Mouse (Mus musculus): ENCODE data around the gene Manba.
"Not testable (repeated sequence)": the region's sequence is repeated elsewhere in the genome, so short reads cannot be mapped to it uniquely, and the experiment has no call there.

Gene Manba

DNA sequence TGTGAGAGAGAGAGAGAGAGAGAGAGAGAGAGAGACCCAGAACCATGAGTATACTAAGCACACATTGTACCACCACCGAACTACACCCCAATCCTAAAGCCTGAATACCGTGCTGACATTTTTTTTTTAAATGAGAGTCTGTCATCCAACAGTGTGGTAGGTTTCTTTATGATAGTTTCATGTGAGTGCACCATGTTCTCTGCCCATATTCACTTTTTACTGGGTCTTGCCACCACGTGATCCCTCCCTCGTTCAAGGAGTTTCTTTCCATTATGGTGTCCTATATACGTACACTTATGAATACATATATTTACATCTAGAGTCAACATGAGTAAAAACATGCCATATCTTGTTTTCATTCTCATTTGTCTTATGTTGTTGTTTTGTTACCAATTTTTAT lies 940 bp downstream of the Manba start:
- DNase-seq (ENCODE audit: low read depth, low spot score), result no peak

DNA sequence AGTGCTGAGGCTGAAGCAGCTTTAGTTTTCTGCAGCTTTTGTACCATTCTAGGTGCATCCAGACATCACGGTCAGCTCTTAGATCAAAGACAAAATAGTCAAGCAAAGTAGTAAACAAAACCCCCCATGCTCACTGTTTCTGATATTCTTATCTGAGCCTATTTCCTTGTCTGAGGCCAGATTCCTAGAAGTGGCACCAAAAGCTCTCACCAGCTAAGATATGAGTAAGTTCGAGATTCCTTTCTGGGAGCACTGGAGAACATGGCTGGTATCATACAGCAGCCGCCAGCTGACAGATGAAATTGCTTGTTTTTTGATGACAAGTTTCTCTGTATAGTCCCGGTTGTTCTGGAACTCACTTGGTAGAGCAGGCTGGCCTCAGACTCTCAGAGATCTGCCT lies 2.4 kb downstream of the Manba start:
- no peak for DNase-seq (ENCODE audit: low read depth, low spot score)

DNA sequence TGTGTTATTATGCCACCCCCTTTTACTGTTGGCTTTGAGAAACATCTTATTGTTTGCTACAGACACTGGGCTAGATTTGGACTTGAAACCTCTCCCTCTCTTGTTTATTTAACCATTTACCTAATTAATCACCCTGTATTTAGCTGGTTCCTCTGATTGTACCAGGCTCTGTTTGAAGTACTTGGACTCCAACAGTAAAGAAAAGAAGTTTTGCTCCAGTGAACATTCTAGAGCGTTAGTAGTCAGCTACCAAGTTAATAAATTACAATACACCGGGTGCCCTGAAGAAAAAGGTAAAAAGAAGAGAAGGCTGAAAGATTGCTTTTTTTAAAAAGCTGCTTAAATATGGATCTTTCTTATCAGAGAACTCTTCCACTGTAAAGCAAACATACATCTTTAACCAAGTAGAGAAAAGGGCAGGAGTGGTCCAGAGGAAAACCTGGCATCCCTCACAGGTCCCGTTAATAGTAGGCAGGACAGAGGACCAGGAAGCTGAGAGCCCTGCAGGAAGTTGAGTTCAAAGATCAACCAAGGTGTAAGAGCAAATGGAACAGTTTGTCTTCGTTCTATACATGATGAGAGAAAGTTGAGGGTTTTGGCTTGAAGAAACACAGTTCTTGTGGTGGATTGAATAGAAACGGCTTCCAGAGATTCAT lies 4.6 kb downstream of the Manba start:
- no peak for DNase-seq (ENCODE audit: low read depth, low spot score)

DNA sequence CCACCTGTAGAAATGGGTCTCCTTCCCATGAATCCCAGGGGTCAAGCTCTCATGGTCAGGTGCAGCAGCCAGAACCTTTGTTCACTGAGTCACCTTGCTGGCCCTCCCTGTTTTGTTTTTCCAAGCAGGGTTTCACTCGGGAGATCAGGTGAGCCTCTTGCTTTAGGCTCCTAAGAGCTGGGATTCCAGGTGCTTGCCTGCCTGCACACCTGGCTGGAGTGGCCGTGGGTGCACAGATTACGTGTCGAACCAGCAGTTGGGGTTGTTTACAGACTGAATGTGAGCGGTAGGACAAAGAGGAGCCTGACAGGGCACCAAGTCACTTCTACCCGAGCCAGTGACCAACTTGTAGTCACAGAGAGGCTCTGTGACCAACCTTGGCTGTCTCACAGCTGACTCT lies 5.7 kb downstream of the Manba start:
- no peak for DNase-seq (ENCODE audit: low read depth, low spot score)

DNA sequence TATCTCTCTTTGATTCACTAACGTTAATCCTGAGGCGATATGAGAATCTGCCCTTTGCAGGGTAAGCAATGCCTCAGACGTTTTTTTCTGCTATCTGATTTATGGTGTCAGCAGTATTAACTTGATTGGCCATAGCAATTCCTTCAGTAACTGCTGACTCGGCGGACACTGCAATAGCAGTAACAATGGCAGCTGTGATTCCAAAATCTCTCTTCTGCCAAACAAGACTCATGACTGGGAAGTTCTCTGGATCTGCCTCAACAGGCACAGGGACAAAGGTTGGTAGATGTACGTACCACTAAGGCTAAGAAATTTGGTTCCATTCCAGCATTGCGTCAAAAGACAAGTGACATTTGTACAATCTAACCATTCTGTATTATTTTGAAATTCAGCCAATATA lies 7.9 kb downstream of the Manba start:
- not testable (repeated sequence) for DNase-seq (ENCODE audit: low read depth, low spot score)

DNA sequence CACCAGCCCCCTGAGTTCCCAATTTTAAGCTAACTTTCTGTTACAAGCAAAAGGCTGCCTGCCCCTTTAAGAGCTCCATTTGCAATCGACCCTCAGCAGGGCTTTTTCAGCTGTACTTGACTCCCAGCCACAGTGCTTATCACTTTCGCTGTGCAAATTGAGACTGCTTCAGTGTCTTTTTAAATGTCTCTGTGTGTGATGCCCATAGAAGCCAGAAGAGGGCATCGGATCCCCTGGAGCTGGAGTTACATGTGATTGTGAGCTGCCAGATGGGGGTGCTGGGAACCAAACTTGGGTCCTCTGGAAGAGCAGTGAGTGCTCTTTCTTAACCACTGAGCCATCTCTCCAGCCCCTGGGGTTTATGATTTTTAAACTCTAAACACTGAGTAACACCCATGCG lies 12.5 kb downstream of the Manba start:
- not testable (repeated sequence) for DNase-seq (ENCODE audit: low read depth, low spot score)

DNA sequence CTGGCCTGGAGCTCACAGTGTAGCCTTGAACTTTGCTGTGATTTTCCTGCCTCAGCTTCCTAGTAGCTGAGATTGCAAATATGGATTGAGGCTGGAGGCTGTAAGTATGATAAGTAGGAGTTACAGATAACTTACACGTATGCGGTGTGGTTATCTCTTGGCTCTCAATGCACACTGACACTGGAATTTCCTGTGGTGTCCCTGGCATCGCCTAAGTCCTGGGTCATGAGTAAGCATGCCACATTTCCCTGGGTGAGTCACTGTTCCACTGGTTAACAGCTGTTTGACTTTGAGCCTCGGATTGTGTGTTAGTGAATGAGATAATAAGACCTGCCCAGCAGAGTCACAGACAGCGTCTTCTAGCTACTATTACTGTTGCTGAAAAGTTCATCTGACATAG lies 13.5 kb downstream of the Manba start:
- no peak for DNase-seq (ENCODE audit: low read depth, low spot score)

DNA sequence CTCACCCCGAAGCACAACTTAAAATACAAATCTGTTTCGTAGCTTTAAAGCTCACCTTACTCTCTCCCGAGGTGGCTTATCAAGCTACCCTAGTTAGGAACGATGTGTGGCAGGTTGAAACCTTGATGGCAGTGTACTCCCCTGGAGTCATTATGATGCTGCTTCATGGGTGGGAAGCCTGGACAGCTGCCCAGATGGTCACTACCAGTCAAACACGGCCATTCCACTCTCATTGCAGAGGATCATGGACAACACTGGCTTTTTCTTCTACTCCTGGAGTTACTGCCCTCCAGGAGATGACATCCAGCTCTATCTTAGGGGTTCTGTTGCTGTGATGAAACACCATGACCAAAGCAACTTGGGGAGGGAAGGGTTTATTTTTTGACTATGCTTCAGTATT lies 17.7 kb downstream of the Manba start:
- DNase-seq (ENCODE audit: low read depth, low spot score), result no peak

DNA sequence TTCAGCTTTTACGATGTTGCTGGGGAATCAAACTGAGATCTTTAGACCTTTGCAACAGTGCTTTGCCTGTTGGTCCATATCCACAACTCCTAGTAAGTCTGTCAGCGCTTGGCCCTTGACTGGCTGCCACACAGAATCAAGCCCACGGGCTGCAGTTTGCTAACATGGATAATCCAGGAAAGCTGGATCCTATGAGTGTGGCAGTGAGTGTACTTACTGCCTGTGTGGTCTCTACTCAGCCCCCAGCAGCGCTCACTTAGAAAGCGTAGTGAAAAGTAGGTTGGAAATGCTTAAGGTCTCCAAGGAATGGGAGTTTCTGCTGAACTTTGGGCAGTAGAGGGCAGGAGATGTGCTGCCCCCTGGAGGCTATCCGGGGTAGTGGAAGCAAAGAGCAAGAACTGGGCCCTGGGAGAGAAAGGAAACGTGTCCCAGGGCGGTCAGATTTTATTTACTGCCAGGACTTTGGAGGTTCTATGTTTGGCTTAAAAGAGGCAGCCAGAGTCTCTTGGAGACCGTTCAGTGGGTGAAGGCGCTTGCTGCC lies 20.0 kb downstream of the Manba start:
- DNase-seq (ENCODE audit: low read depth, low spot score), result no peak

DNA sequence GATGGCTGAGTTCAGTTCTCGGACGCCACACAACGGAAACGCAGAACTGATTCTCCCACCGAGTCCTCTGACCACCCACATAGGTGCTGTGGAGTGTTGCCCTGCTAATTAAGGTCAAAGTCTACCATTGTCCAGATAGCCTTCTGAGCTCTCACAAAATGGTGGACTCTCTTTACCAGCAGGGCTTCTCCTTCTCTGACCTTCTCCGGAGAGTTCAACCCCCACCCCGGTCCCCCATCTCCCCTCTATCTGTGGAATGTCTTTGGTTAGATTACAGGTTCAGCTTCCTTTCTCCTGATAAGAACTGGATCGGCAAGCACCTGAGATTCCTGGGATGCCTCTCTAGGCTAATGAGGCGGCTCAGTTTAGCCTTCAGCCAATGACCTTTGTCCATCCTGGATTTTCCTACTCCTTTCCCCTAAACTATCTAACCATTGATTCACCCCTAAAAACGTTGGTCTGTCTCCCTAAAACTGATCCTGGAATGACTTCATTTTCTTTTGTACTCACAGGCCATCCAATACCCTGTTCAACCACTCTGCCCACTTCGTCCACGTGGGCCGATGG lies 20.6 kb downstream of the Manba start:
- DNase-seq (ENCODE audit: low read depth, low spot score), result no peak

DNA sequence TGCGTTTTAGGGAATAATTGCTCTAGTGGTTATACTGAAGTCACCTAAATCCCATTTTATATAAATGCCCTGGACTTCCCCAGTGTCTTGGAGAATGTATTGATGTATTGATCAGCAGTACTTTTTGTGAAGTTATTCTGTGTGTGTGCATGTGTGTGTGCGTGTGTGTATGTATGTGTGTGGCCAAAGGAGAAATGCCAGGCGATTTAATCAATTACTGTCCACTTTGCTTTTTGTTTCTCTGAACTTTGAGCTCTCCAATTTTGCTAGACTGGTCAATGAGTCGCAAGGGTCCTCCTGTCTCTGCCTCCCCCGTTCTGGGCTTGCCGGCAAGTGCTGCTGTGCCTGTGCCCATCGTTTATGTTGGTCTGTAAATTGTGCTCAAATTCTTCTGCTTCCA lies 22.1 kb downstream of the Manba start:
- no peak for DNase-seq (ENCODE audit: low read depth, low spot score)

DNA sequence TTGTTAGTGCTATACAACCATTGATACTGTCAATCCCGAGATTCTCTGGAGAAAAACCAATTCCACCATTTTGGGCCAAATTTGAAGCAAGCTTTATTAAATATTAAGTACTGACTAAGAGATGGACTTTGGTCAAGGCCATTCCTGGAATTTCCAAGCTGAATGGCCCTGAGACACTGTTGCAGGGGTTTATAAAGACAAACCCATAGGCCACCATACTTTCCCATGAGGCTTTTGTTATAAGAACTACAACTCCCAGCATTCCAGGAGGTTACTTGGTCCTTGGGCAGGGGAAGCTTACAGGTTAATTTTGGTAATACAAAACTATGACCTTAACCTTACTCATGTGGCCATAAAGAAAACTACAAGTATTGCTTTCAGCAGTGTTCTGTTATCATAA lies 22.8 kb downstream of the Manba start:
- DNase-seq (ENCODE audit: low read depth, low spot score), result no peak

DNA sequence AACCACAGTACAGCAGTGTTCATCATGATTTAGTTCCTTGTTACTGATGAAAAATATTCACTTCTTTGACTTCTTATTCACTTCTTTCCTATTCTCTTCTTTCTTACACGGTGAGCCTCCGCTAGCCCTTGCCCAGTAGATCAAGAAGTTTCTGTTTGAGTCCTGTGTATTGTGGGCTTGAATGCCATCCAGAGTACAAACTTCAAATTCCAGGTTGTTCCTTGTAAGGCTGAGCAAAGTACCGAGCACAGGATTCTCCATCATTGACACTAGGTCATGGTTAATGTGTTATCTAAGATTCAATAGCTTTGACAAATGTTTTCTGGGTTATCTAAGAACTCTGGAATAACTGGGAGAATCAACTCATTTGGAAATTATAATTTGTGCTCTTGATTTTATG lies 25.0 kb downstream of the Manba start:
- DNase-seq (ENCODE audit: low read depth, low spot score), result no peak

DNA sequence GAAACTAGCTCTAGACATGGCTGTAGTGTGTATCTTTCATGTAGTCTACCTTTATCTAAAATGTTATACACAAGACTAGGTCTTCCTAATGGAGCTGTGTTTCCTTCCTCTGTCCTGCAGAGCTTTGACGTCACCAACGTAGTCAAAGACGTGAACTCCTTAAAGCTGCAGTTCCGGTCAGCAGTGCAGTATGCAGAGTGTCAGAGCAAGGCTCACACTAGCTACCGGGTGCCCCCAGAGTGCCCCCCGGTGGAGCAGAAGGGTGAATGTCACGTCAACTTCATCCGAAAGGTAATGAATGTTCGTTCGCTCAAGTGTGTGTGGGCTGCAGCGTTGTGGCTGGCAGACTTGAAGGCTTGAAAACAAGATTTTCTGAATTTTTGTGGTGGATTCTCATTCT lies 26.3 kb downstream of the Manba start:
- DNase-seq (ENCODE audit: low read depth, low spot score), result no peak

DNA sequence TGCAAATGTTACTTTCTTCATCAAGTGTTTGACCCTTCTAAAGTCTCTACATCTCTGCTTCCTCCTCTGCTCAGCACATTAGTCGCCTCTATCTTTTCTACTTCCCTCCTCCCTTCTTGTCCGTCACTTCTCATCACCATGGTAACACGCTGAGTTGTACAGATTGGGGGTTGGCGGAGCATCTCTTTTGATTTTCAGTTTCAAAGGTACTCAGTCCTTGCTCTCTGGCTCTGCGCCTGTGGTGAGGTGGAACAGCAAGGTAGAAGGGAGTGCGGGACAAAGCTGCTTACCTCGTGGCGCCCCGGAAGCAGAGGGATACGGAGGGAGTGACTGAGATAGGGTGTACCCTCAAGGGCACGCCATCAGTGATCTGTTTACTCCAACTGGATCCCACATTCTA lies 27.9 kb downstream of the Manba start:
- DNase-seq (ENCODE audit: low read depth, low spot score), result no peak

DNA sequence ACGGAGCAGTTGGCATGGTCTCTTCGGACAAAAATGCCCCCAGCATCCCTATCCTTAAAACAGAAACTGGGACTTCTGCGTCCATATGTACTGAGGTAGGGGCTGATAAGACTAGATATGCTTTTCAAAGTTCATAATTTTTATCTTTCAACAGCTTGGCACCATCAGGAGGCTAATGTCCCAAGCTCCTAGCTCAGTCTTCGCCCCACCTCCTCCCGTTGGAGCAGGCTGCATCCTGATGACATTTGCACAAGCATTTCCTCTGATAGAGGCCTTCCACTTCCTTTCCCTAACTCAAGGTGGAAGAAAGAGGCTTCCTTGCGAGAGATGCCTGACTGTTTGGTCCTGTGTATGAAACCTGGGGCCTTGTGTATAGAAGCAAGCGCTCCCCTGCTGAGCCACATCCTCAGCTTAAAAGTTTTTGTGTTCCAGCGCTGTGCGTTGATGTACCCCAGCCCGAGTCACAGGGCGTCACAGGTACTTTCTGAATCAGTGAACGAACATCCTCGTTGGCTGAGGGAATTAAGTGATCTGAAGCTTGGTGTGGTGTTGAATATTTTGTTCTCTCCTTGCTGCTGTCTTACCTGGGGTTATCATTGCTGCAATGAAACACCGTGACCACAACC lies 28.5 kb downstream of the Manba start:
- no peak for DNase-seq (ENCODE audit: low read depth, low spot score)

DNA sequence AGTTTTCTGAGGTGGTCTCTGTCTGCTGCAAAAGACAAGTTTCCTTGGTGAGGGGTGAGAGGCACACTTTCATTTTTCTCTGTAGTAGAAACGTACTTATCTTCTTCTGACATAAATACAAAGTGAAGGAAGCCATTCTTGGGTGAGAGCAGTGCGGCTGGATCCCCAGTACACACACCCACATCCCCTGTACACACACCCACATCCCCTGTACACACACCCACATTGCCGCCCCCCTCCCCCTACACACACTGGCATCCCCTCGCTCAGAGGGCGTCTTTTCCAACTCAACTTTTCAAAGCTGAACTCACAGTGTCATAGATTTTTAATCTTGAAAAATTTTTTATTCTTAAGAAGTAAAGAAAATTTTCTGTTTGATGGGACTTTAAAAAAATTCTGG lies 29.8 kb downstream of the Manba start:
- no peak for DNase-seq (ENCODE audit: low read depth, low spot score)

DNA sequence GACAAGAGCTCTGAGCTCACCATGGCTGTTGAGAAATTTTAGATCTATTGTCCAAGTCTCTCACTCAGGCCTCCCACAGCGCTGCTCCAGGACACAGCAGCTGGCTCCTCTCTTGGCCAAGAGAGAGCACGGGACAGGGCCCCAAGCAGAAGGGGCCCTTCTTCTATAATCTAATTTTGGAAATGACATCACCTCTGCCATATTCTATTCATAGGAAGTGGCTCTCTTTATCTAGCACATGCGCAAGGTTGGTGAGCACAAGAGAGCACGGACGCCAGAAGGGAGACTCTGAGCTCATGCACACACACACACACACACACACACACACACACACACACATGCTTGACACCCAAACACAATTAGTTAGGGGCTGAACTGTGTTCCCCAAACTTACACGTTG lies 31.5 kb downstream of the Manba start:
- DNase-seq (ENCODE audit: low read depth, low spot score), result peak; percentile 13

DNA sequence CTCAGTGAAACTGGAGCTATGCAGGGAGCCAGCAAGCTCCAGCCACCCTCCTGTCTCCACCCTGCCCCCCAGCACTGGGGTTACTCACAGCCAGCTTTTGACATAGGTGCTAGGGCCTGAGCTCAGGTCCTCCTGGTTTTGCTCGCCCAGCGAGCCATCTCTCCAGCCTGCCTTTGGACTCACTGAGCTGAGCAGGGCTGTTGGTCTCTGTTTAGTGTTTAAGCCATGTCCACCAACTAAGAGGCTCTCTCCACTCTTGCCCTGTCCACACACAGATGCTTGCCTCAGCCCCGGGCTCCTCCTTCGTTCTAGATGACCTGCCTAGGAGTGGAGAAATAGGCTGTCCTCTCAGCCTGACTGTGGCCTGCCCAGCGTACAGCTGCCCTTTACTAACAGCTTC lies 33.5 kb downstream of the Manba start:
- no peak for DNase-seq (ENCODE audit: low read depth, low spot score)

DNA sequence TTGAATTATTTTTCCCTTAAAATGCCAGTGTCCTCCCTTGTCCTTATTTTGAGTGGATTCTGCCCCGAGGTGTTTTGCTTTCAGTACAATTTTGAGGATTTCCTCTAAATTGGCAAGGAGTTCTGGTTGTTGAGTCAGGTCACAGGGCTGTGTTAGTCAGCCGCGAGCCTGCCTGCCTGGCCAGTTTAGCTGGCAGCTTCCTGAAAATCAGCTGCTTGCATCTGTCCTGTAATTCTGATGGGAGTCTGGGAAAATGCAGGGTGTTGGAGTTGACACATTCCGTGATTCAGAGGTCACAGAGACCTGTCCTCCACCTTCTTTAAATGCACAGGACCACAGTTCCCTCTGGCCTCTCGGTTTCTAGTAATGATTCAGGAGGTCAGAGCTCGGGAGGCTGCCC lies 34.2 kb downstream of the Manba start:
- DNase-seq (ENCODE audit: low read depth, low spot score), result no peak

DNA sequence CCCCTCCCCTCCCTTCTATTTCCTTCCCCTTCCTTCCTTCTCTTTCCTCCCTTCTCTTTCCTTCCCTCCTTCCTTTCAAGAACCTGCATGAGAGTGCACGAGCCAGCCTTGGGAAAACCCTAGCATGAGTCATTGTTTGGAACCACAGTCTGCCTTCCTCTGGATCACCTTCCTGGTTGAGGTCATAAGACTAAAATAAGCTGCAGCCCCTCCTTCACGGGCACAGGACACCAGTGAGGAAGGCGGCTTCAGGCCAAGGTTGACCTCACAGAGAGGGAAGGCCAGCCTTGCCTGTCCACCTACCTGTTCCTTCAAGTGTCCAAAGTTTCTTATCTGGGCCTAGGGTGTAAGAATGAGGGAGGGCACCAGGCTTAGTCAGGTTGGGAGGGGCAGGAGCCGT lies 36.6 kb downstream of the Manba start:
- no peak for DNase-seq (ENCODE audit: low read depth, low spot score)

DNA sequence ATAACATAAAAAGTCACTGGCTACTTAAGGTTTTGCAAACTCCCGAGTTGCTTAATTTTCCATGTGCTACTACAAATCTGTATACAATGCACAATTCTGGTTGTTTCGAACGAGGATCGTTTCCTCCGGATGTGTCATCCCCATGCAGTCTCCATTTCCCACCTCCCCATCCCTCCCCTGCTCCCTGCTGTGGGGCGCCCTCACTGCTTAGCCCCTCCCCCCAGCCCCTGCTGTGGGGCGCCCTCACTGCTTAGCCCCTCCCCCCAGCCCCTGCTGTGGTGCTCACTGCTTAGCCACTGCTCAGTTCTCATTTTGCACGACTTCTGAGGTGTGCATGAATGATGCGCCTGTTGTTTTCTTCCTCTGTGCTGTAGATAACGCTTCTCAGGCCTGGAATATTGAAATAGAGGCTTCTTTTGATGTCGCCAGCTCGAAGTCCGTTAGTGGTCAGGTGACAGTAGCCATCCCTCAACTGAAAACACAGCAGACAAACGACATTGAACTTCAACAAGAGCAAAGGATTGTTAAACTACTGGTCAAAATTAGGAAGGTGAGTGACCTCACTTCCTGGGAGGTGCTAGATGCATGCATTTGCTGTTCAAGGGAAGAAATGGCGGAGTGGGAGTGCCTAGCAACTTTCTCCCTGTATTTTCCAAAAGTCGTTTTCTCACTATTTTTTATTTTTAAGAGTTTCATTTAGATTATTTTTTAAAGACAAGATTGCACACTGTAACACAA lies 37.4 kb downstream of the Manba start:
- no peak for DNase-seq (ENCODE audit: low read depth, low spot score)

DNA sequence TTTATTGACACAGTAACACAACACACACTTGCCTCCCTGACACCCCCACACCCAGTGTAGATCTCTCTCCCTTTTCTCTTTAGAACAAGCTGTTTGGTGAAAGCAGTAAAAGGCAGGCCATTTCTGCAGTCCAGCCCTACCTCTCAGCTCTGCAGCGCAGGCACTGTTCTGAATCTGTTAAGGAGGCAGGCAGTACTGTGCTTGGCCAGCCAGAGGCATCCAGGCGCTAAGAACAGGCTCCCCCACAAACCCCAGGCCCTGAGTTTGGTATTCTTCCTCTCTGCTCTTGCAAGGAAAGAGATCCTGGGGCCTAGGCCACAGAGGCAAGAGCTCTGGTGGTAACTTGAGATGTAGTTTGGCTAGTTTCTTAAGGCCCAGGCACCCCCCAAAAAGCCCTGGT lies 39.5 kb downstream of the Manba start:
- not testable (repeated sequence) for DNase-seq (ENCODE audit: low read depth, low spot score)

Measured in retina, postnatal 7 days (tissue).